Mouse (Mus musculus): ENCODE data around the gene Scimp. TPM values are rescaled to one million over a fixed set of nuclear protein-coding genes. Genes with fewer than 3 reads are reported as not detected.

Scimp gene
- total RNA-seq, 1 experiment: not detected

DNA sequence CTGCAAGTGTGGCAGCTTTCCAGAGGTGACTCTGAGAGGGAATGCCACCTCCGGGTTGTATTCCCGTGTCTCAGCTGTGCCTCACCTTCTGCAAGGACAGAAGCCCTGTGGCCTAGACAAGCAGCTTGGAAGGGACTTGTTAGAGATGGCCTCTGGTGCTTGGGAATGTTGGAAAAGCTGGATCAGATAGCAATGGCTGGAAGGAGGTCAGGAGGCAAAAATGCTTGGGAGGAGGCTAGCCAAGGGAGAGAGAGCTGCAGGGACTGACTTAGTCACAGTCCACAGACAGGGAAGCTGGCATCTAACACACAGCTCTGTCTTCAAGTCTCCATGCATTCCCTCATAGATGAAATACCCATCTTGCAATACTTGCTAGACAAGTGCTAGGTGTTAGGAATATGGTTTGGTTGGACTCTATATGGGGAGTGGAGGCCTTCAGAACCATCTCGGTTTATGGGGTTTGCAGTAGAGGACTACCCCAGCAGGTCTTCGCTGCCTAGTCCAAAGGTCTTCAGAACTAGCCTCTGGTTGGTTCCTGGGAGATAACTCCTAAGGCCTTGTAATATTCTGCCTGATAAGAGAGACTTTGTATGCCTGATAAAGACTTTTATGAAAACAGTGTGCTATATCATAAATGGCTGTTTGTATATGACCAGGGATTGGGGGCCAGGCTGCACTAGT, 59.9 kb downstream of the Scimp start:
- Histone ChIP-seq H3K9ac (ENCODE audit: insufficient read depth, low read depth, low read length, poor library complexity, severe bottlenecking) (no peak overlapping the region), H3K9me3 (ENCODE audit: control insufficient read depth, insufficient read depth, low read depth, low read length) (no peaks in the 10 kb centered on the region), H3K27ac (ENCODE audit: insufficient read depth, low read depth, low read length, poor library complexity, severe bottlenecking) (no peak overlapping the region), H3K36me3 (ENCODE audit: control insufficient read depth, insufficient read depth, low read length, poor library complexity, severe bottlenecking) (no peaks in the 10 kb centered on the region), H3K4me3 (ENCODE audit: insufficient read depth in 1 of 2, low read depth in 1 of 2, low read length in 2 of 2, poor library complexity in 1 of 2, severe bottlenecking in 1 of 2) (no peak overlapping the region), H3K4me1 (ENCODE audit: control insufficient read depth in 2 of 2, insufficient read depth in 2 of 2, low read length in 2 of 2, poor library complexity in 1 of 2) (peaks cover 0 to 6% of the 10 kb centered on the region in 2 experiments; a peak in 2 of 4 replicates)
- TF ChIP-seq MAFK (IDR thresholded peaks at IDR 0.05; ENCODE audit: insufficient read depth, low read depth, low read length) (no peak), CHD2 (IDR thresholded peaks at IDR 0.05; ENCODE audit: low read depth, low read length) (no peak), ZNF384 (IDR thresholded peaks at IDR 0.05; ENCODE audit: low read depth, low read length) (no peak), HCFC1 (IDR thresholded peaks at IDR 0.05; ENCODE audit: borderline replicate concordance, insufficient read depth, low read length) (no peak), ZC3H11A (IDR thresholded peaks at IDR 0.05; ENCODE audit: borderline replicate concordance, low read depth, low read length) (no peak)
- no peak for DNase-seq (ENCODE audit: low read depth, low spot score)
- in situ Hi-C loops (cut with MboI; ENCODE audit: low sequenced_read_pairs in 2 of 2, unreplicated experiment in 2 of 2): loop anchor here in 1 of 2 experiments (10.0 kb wide), 1 partner anchor 128 kb away; no protein-coding TSS in a partner anchor

DNA sequence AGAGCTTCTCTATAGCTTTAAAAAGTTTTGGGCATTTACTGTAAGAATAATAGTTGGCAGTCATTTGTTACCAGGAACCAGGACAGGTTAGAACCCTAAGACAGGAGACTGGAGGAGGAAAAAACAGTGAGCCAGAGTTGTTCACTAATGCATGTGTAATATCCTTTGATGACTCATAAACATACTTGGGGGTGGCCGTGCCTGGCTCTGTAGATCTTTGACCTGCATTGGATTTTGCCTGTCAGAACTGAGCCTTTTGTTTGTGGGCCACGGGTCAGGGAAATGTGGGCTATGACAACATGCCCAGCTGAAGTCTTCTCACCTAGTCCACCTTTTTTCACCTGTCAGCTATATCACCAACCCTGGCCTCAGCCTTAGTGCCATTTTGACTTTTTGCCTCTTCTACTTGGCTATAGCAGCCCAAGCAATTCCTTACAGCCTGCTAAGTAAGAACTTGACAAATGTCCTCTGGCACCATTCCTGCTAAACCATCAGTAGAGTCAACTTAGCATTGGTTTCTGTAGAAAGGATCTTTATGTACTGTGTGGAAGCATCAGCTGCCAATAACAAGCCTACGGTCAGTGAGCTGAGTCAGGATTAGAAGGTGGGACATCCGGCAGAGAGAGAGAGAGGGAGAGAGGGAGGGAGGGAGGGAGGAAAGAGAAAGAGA, 64.4 kb downstream of the Scimp start:
- in situ Hi-C loops (cut with MboI; ENCODE audit: low sequenced_read_pairs in 2 of 2, unreplicated experiment in 2 of 2): no loop called here
- TF ChIP-seq ZC3H11A (IDR thresholded peaks at IDR 0.05; ENCODE audit: borderline replicate concordance, low read depth, low read length): no peak
- no peak for TF ChIP-seq ZNF384 (IDR thresholded peaks at IDR 0.05; ENCODE audit: low read depth, low read length)
- TF ChIP-seq CHD2 (IDR thresholded peaks at IDR 0.05; ENCODE audit: low read depth, low read length): no peak
- TF ChIP-seq MAFK (IDR thresholded peaks at IDR 0.05; ENCODE audit: insufficient read depth, low read depth, low read length): no peak
- no peak overlapping the region for H3K4me3 ChIP-seq (ENCODE audit: insufficient read depth in 1 of 2, low read depth in 1 of 2, low read length in 2 of 2, poor library complexity in 1 of 2, severe bottlenecking in 1 of 2)
- H3K4me1 ChIP-seq (ENCODE audit: control insufficient read depth in 2 of 2, insufficient read depth in 2 of 2, low read length in 2 of 2, poor library complexity in 1 of 2): no peaks in the 10 kb centered on the region
- H3K9me3 ChIP-seq (ENCODE audit: control insufficient read depth, insufficient read depth, low read depth, low read length): no peaks in the 10 kb centered on the region
- H3K9ac ChIP-seq (ENCODE audit: insufficient read depth, low read depth, low read length, poor library complexity, severe bottlenecking): no peak overlapping the region
- DNase-seq (ENCODE audit: low read depth, low spot score): no peak
- no peak overlapping the region for H3K27ac ChIP-seq (ENCODE audit: insufficient read depth, low read depth, low read length, poor library complexity, severe bottlenecking)
- H3K36me3 ChIP-seq (ENCODE audit: control insufficient read depth, insufficient read depth, low read length, poor library complexity, severe bottlenecking): no peaks in the 10 kb centered on the region

DNA sequence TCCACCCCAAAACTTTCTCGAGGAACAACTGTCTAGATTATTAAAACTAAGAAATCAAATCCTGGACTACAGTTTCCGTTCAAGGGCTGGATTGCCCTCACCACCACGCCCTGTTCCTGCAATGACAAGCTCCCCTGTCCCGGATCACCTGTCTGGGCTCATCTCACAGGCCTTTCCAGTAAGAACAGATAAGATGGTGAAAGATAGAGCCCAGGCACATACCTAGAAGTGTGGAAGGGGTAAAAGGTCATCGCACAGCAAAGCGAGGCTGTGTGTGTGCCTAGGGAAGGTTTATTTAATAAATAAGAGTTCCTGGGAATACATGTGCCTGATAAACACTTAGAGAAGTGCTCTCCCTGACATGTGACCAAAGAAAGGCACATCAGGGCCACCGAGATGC, 66.8 kb downstream of the Scimp start:
- Histone ChIP-seq H3K4me3 (ENCODE audit: insufficient read depth in 1 of 2, low read depth in 1 of 2, low read length in 2 of 2, poor library complexity in 1 of 2, severe bottlenecking in 1 of 2) (no peak overlapping the region), H3K27ac (ENCODE audit: insufficient read depth, low read depth, low read length, poor library complexity, severe bottlenecking) (no peak overlapping the region), H3K9me3 (ENCODE audit: control insufficient read depth, insufficient read depth, low read depth, low read length) (no peaks in the 10 kb centered on the region), H3K4me1 (ENCODE audit: control insufficient read depth in 2 of 2, insufficient read depth in 2 of 2, low read length in 2 of 2, poor library complexity in 1 of 2) (no peaks in the 10 kb centered on the region), H3K9ac (ENCODE audit: insufficient read depth, low read depth, low read length, poor library complexity, severe bottlenecking) (no peak overlapping the region), H3K36me3 (ENCODE audit: control insufficient read depth, insufficient read depth, low read length, poor library complexity, severe bottlenecking) (no peaks in the 10 kb centered on the region)
- DNase-seq (ENCODE audit: low read depth, low spot score): no peak
- in situ Hi-C loops (cut with MboI; ENCODE audit: low sequenced_read_pairs in 2 of 2, unreplicated experiment in 2 of 2): no loop called here
- TF ChIP-seq ZNF384 (IDR thresholded peaks at IDR 0.05; ENCODE audit: low read depth, low read length) (no peak), CHD2 (IDR thresholded peaks at IDR 0.05; ENCODE audit: low read depth, low read length) (no peak), MAFK (IDR thresholded peaks at IDR 0.05; ENCODE audit: insufficient read depth, low read depth, low read length) (no peak), ZC3H11A (IDR thresholded peaks at IDR 0.05; ENCODE audit: borderline replicate concordance, low read depth, low read length) (no peak), HCFC1 (IDR thresholded peaks at IDR 0.05; ENCODE audit: borderline replicate concordance, insufficient read depth, low read length) (no peak)

DNA sequence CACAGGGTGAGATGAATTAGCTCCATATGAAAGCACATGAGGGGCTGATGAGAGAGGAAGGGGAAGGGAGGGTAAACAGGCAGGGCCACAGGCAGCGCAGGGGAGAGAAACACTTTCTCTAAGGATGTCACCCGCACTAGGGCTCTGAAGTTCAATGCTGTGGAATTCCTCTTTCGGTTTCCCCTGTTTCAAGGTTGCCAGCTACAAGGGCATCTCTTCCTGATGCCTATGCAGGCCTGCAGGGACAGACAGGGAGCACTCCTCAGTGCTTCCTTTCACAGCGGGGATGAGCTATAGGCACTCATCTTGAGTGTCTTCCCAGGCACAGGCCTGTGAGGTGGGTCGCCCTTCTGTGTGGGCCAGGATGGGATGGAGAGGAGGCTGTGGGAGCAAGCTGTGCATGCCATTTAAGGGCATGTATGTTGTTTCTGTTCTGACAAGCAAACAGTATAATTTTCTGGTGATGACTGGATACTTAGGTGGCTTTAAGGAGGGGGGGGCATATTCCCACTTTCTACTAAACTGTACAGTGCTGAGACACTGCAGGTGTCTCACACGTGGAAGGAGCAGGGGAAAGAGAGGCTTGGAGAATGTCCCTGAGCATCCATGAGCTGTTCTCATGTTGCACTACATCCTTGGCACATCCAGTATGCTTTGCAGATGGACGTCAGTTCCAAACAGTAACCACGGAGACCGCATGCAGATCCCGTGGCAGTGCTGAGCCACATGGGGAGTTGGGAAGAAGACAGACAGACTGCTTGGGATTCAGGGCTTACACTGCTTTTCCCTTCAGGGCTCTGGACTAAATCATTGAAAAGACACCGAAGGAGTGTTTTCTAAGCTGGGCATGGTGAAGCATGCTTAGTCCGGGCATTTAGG, 69.6 kb downstream of the Scimp start:
- in situ Hi-C loops (cut with MboI; ENCODE audit: low sequenced_read_pairs in 2 of 2, unreplicated experiment in 2 of 2): no loop called here
- Histone ChIP-seq H3K4me1 (ENCODE audit: control insufficient read depth in 2 of 2, insufficient read depth in 2 of 2, low read length in 2 of 2, poor library complexity in 1 of 2) (peaks cover 0 to 2% of the 10 kb centered on the region in 2 experiments; a peak in 1 of 4 replicates), H3K36me3 (ENCODE audit: control insufficient read depth, insufficient read depth, low read length, poor library complexity, severe bottlenecking) (no peaks in the 10 kb centered on the region), H3K9ac (ENCODE audit: insufficient read depth, low read depth, low read length, poor library complexity, severe bottlenecking) (no peak overlapping the region), H3K9me3 (ENCODE audit: control insufficient read depth, insufficient read depth, low read depth, low read length) (no peaks in the 10 kb centered on the region), H3K4me3 (ENCODE audit: insufficient read depth in 1 of 2, low read depth in 1 of 2, low read length in 2 of 2, poor library complexity in 1 of 2, severe bottlenecking in 1 of 2) (no peak overlapping the region), H3K27ac (ENCODE audit: insufficient read depth, low read depth, low read length, poor library complexity, severe bottlenecking) (no peak overlapping the region)
- no peak for DNase-seq (ENCODE audit: low read depth, low spot score)
- TF ChIP-seq MAFK (IDR thresholded peaks at IDR 0.05; ENCODE audit: insufficient read depth, low read depth, low read length): no peak
- TF ChIP-seq CHD2 (IDR thresholded peaks at IDR 0.05; ENCODE audit: low read depth, low read length): no peak
- TF ChIP-seq HCFC1 (IDR thresholded peaks at IDR 0.05; ENCODE audit: borderline replicate concordance, insufficient read depth, low read length): no peak
- no peak for TF ChIP-seq ZNF384 (IDR thresholded peaks at IDR 0.05; ENCODE audit: low read depth, low read length)
- no peak for TF ChIP-seq ZC3H11A (IDR thresholded peaks at IDR 0.05; ENCODE audit: borderline replicate concordance, low read depth, low read length)
